In genomic region chr3:16022214-16022613, GRCm38 (mm10) we compare ENCODE assay signal across 25 mouse cellular contexts. TPM values are rescaled to one million over a fixed set of nuclear protein-coding genes. Genes with fewer than 3 reads are reported as not detected.
"Had no signal": no experiment of that assay in that cellular context is flagged by ENCODE, and none has a peak within 500 bp of the region (broad histone marks: within the 10 kb centered on the region; RNA-seq: fewer than 3 reads in every experiment).

No protein-coding gene starts in this region.

- ATAC-seq: intestine, postnatal 0 days; liver, postnatal 0 days; lung, postnatal 0 days; midbrain, embryonic 13.5 days; midbrain, embryonic 16.5 days had no signal

- DNase-seq: kidney, postnatal 25 days; layer of hippocampus, postnatal 36 days; liver, postnatal 0 days; lung, embryonic 14.5 days; lung, postnatal 4 days; right cerebral cortex, adult 18-20 months; right cerebral cortex, postnatal 25 days; spleen, adult 18-20 months; thymus, postnatal 25 days had no signal

RNA-seq across cellular contexts. Expression of gene Gm5150, which starts 16.0 kb away (rescaled TPM):
- total RNA-seq: layer of hippocampus, adult 8-10 months; layer of hippocampus, postnatal 10 days; layer of hippocampus, postnatal 36 days; left cerebral cortex, adult 2 months; left cerebral cortex, postnatal 10 days; left cerebral cortex, postnatal 36 days had no signal
- polyA plus RNA-seq: kidney, adult 2 months; kidney, embryonic 14.5 days; limb, embryonic 12.5 days; limb, embryonic 15.5 days; lung, embryonic 14.5 days; midbrain, embryonic 10.5 days; midbrain, embryonic 13.5 days; midbrain, embryonic 16.5 days; neural tube, embryonic 11.5 days; neural tube, embryonic 14.5 days had no signal
